Mouse (Mus musculus) lung, postnatal 4 days (tissue): ENCODE measurements around the gene Hist1h2bb.
A peak's percentile ranks its signal among the peaks of the same experiment; 100 is the strongest.
"Not testable (repeated sequence)": the region's sequence is repeated elsewhere in the genome, so short reads cannot be mapped to it uniquely, and the experiment has no call there.

Experiments used
- DNase-seq, 2 experiments: peaks; one replicate each; pipeline ENCODE4 v3.0.0; 2021

Hist1h2bb gene

GRCm38 (mm10) chr13:23766772-23767171 lies 20.2 kb downstream of the Hist1h2bb start:
- no peak for DNase-seq

GRCm38 (mm10) chr13:23768834-23769397 lies 22.4 kb downstream of the Hist1h2bb start:
- DNase-seq, result no peak

GRCm38 (mm10) chr13:23769613-23770012 lies 23.1 kb downstream of the Hist1h2bb start, which contains the start of gene Trim38:
Gene Trim38 (plus strand): TSS chr13:23769913.
- not testable (repeated sequence) for DNase-seq

GRCm38 (mm10) chr13:23772561-23773313 lies 26.2 kb downstream of the Hist1h2bb start:
- DNase-seq, result peak; percentile 48 to 63

- DNase-seq, result no peak
These were observed 31.8 kb downstream of the Hist1h2bb start for GRCm38 (mm10) chr13:23778339-23778738.

GRCm38 (mm10) chr13:23779025-23779424 lies 32.5 kb downstream of the Hist1h2bb start:
- no peak for DNase-seq

- peak in 1 of 2 experiments; percentile 69 for DNase-seq
These were observed 46.0 kb downstream of the Hist1h2bb start for GRCm38 (mm10) chr13:23792520-23792919.
